Mouse (Mus musculus) stomach, embryonic 16.5 days (tissue): ENCODE measurements around the gene Fance. TPM values are rescaled to one million over a fixed set of nuclear protein-coding genes. Genes with fewer than 3 reads are reported as not detected.

Source experiments
- ATAC-seq: fragments of 200-750 bp; cut with Nextera tagmentation; 2 replicates; pipeline ENCODE4 v1.8.0; 2017; ENCODE audit warnings: moderate number of reproducible peaks, moderate TSS enrichment; ENCODE audit not compliant: insufficient read depth, low FRiP score
- H3K27ac ChIP-seq: fragments of 300-500 bp; sonication (generic); 2 replicates; pipeline ENCODE4 v1.5.1; 2014; ENCODE audit warnings: low read length
- H3K27me3 ChIP-seq: fragments of 300-500 bp; sonication (generic); 2 replicates; pipeline ENCODE4 v1.6.1; 2014; ENCODE audit warnings: low read length, control low read depth, mixed read lengths; ENCODE audit not compliant: control insufficient read depth, insufficient read depth
- H3K36me3 ChIP-seq: fragments of 300-500 bp; sonication (generic); 2 replicates; pipeline ENCODE4 v1.6.1; 2014; ENCODE audit warnings: low read length; ENCODE audit not compliant: control insufficient read depth, insufficient read depth
- H3K4me1 ChIP-seq: fragments of 300-500 bp; sonication (generic); 2 replicates; pipeline ENCODE4 v1.6.1; 2014; ENCODE audit warnings: low read length, control low read depth, mixed read lengths; ENCODE audit not compliant: control insufficient read depth, insufficient read depth
- H3K4me2 ChIP-seq: fragments of 300-500 bp; sonication (generic); 2 replicates; pipeline ENCODE4 v1.6.1; 2014; ENCODE audit warnings: low read depth, low read length, mixed read lengths
- H3K4me3 ChIP-seq: fragments of 300-500 bp; sonication (generic); replicated peaks from 2 replicates; pipeline ENCODE4 v1.5.1; 2014; ENCODE audit warnings: mild to moderate bottlenecking, low read length
- H3K9ac ChIP-seq: fragments of 300-500 bp; sonication (generic); 2 replicates; pipeline ENCODE4 v1.6.1; 2014; ENCODE audit warnings: low read length
- H3K9me3 ChIP-seq: fragments of 300-500 bp; sonication (generic); replicated peaks from 2 replicates; pipeline ENCODE4 v1.6.1; 2016; ENCODE audit warnings: low read length, control low read depth; ENCODE audit not compliant: control insufficient read depth
- WGBS: fragments of 180-500 bp; shearing (Covaris S2); extraction: QIAGEN DNeasy Blood & Tissue Kit; methylation state at CpG from one replicate; pipeline ENCODE4 v1.1.7; 2014; 5-methylcytosine and 5-hydroxymethylcytosine counted together
- polyA plus RNA-seq: library from polyadenylated mRNA; unstranded; fragments of >200 nt; fragmentation: Nextera tagmentation; extraction: Ambion mirVana; gene quantifications from 2 replicates; pipeline ENCODE4 v1.2.1, GENCODE M21; 2015

Gene Fance
- polyA plus RNA-seq, 1 experiment from 2014 or later, result 20.4 TPM

DNA sequence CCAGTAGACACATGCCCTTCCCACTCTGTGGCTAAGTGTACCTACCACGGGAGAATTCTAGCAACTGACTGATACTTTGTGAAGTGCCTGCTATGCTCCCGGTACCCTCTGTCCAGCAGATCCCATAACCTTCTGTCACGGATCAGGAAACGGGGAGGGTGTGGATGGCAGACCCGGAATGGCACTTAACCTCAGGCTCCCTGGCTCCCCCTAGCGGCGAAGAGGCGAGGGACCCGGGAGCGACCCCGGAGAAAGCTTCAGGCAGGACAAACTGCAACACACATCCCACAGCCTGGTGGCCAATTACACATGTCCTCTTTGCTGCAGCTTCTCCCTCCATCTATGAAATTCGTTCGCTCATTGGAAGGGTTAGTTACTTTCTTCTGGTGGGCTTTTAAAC is 55.1 kb downstream of the Fance start:
- no peaks in the 10 kb centered on the region for H3K36me3 ChIP-seq
- ATAC-seq, result no peak; the same call in 1 of the 2 replicates
- 5% methylated on average over 13 of the region's 13 CpGs for WGBS
- H3K9me3 ChIP-seq, result no peaks in the 10 kb centered on the region
- peaks cover 12% of the 10 kb centered on the region for H3K4me1 ChIP-seq
- H3K4me2 ChIP-seq, result no peak overlapping the region
- H3K4me3 ChIP-seq, result no peak overlapping the region
- peaks cover 16% of the 10 kb centered on the region for H3K27me3 ChIP-seq
- H3K27ac ChIP-seq, result no peak overlapping the region
- H3K9ac ChIP-seq, result no peak overlapping the region

DNA sequence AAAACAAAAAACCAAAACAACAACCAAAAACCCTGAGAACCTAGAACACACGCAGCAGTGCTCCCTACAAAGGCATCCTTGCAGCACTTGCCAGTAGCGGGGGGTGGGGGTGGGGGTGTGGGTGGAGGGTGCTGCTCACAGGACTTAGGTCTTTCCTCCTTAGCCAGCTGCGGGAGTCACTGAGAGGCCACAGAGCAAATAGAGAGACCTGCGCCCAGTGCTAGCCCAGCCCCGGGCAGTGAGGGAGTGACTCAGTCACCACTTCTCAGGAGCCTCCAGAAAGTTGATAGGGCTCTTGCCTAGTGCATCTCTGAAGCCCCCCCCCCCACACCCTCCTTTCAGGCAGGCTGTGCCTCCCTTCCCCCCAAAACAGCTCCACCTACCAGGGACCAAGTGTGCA is 55.7 kb downstream of the Fance start:
- 48% methylated on average over 5 of the region's 5 CpGs for WGBS
- Histone ChIP-seq H3K4me3 (no peak overlapping the region), H3K27ac (no peak overlapping the region), H3K9me3 (no peaks in the 10 kb centered on the region), H3K36me3 (no peaks in the 10 kb centered on the region), H3K27me3 (peaks cover 11% of the 10 kb centered on the region), H3K9ac (no peak overlapping the region), H3K4me2 (no peak overlapping the region), H3K4me1 (peaks cover 6% of the 10 kb centered on the region)
- ATAC-seq, result peak; percentile 41; the same call in 1 of the 2 replicates

DNA sequence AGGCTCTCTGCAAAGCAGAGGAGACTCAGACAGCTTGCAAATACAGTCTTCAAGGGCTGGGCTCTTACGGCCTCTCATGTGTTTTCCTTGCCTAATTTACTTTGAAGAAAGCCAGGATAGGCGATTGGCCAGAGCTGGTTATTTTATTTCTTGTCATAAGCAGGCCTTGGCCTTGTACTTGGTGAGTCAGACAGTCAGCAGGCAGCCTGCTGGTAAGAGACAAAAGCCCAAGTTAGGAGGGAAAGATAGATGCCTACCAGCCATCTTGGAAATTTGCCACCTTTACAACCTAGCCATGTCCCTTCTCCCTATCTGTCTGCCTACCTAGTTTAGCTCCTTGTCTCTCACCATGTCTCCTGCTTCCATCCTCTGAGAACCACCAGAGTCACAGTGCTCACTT is 58.0 kb downstream of the Fance start:
- no peak for ATAC-seq
- 47% methylated on average over 2 of the region's 2 CpGs for WGBS
- Histone ChIP-seq H3K4me3 (no peak overlapping the region), H3K27ac (no peak overlapping the region), H3K4me1 (no peaks in the 10 kb centered on the region), H3K4me2 (no peak overlapping the region), H3K27me3 (no peaks in the 10 kb centered on the region), H3K9ac (no peak overlapping the region), H3K36me3 (no peaks in the 10 kb centered on the region), H3K9me3 (no peaks in the 10 kb centered on the region)

DNA sequence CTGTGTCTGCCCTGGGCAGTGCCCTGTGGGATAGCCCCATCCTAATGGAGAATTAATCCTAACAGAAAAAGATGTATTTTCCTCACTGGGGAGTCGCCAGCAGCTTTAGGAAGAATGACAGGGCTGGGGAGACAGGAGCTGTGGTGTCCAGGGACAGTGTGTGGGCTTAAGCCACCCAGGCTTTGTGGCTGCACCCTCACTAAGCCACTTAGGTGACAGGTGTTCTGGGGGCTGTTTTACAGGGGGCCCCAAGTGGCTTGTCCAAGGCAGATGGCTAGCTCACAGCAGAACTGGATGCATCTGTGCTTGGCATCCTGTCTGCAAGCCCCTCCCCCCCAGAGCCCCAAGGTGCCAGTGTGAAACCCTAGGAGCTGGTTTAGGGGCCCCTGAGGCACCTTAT is 58.6 kb downstream of the Fance start:
- Histone ChIP-seq H3K9ac (no peak overlapping the region), H3K4me1 (no peaks in the 10 kb centered on the region), H3K27me3 (no peaks in the 10 kb centered on the region; the same call in 1 of the 2 replicates), H3K27ac (no peak overlapping the region), H3K36me3 (no peaks in the 10 kb centered on the region), H3K4me3 (no peak overlapping the region), H3K4me2 (no peak overlapping the region), H3K9me3 (no peaks in the 10 kb centered on the region)
- no peak for ATAC-seq
- 76% methylated on average over 1 of the region's 1 CpGs for WGBS

DNA sequence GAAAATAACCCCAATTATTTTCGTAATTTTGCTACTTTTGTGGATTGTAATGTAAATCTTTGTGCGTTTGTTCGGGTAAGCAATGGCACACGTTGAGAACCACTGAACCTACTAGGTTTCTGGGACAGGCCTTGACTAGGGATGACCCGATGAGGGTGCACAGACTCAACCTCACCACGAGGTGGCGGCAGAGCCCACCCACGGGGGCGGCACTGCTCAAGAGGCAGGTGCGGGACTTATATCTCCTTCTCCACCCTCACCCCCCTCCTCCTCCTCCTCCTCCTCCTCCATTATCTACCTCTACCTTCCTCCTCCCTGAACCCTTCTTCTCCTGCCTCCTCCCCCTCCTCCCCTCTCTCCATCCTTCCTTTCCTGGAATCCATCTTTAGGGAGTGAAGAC is 60.5 kb downstream of the Fance start:
- H3K9me3 ChIP-seq, result no peaks in the 10 kb centered on the region
- WGBS, result 22% methylated on average over 10 of the region's 10 CpGs
- H3K4me3 ChIP-seq, result no peak overlapping the region
- H3K36me3 ChIP-seq, result no peaks in the 10 kb centered on the region
- no peak overlapping the region for H3K4me2 ChIP-seq
- no peaks in the 10 kb centered on the region; the same call in 1 of the 2 replicates for H3K27me3 ChIP-seq
- no peak for ATAC-seq
- H3K27ac ChIP-seq, result no peak overlapping the region
- no peak overlapping the region for H3K9ac ChIP-seq
- H3K4me1 ChIP-seq, result no peaks in the 10 kb centered on the region

DNA sequence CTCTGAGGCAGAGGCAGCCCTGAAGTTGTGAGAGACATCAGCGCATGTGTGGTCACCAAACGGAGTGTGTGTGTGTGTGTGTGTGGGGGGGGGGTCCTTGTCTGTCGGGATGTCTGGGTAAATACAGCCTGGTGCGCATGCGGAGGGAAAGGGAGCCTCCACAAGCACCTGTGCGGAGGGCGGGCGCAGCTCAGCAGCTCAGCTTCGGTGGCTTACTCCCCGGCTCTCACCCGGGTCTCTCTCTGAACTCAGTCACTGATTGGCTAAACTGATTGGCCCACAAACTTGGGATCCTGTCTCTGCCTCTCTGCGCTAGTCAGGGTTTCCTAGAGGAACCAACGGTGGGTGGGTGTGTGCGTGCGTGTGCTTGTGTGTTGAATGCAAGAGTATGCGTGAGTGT is 61.2 kb downstream of the Fance start:
- WGBS, result 16% methylated on average over 16 of the region's 16 CpGs
- no peak for ATAC-seq

DNA sequence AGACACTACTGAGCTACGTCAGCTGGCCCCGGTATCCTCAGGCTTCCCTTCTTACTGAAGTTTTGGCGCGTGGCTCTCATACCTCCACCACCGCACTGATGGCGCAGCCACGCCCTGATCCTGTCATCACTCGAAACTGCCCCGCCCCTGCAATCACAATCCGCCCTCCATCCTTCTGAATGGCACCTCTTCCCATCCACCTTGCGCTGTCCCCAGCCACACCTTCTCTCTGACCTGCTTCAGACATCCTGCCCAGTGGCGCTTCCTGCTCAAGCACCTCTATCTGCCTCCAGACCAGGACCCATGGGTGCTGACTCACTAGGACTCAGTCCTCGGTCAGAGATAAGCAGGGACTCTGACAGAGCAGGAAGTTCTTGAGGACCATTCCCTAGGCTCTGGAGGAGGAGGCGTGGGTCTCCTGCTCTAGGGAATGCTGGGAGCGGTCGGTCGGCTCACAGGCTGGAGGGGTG is 62.3 kb downstream of the Fance start:
- WGBS, result 9% methylated on average over 17 of the region's 17 CpGs
- no peak overlapping the region for H3K27ac ChIP-seq
- no peaks in the 10 kb centered on the region for H3K9me3 ChIP-seq
- no peaks in the 10 kb centered on the region for H3K4me1 ChIP-seq
- 0 out of 2 replicates have a peak overlapping the region, but pooled peaks have one; percentile 3 for H3K4me2 ChIP-seq
- no peak overlapping the region for H3K9ac ChIP-seq
- H3K4me3 ChIP-seq, result no peak overlapping the region
- peak; percentile 51; the same call in 1 of the 2 replicates for ATAC-seq
- H3K36me3 ChIP-seq, result no peaks in the 10 kb centered on the region
- H3K27me3 ChIP-seq, result no peaks in the 10 kb centered on the region; the same call in 1 of the 2 replicates

More for the DNA sequence above, 61.2 kb downstream of the Fance start:
- Histone ChIP-seq H3K9me3 (no peaks in the 10 kb centered on the region), H3K27me3 (no peaks in the 10 kb centered on the region; the same call in 1 of the 2 replicates), H3K9ac (no peak overlapping the region), H3K4me2 (no peak overlapping the region), H3K27ac (no peak overlapping the region), H3K4me1 (no peaks in the 10 kb centered on the region), H3K4me3 (no peak overlapping the region), H3K36me3 (no peaks in the 10 kb centered on the region)

Other genes with a start within 250 kb of the Fance start
- 1.1 and 1.9 TPM in 2 replicates for gene Tcp11, start 232.9 kb upstream of the Fance start, polyA plus RNA-seq
- 1.3 and 2.5 TPM in 2 replicates for gene Scube3, start 171.4 kb upstream of the Fance start, polyA plus RNA-seq
- gene Zfp523, start 136.4 kb upstream of the Fance start, polyA plus RNA-seq, result 26.0 and 27.5 TPM in 2 replicates
- gene Def6, start 105.7 kb upstream of the Fance start, polyA plus RNA-seq, result 8.5 and 8.8 TPM in 2 replicates
- gene Ppard, start 80.8 kb upstream of the Fance start, polyA plus RNA-seq, result 2.8 and 3.0 TPM in 2 replicates
- 538 and 564 TPM in 2 replicates for gene Rpl10a, start 15.0 kb downstream of the Fance start, polyA plus RNA-seq
- 11.8 and 12.3 TPM in 2 replicates for gene Tead3, start 37.3 kb downstream of the Fance start, polyA plus RNA-seq
- 4.6 and 5.4 TPM in 2 replicates for gene Tulp1, start 51.7 kb downstream of the Fance start, polyA plus RNA-seq
- 25.5 and 27.1 TPM in 2 replicates for gene Fkbp5, start 204.0 kb downstream of the Fance start, polyA plus RNA-seq
- not detected in 2 replicates for gene Armc12, start 217.3 kb downstream of the Fance start, polyA plus RNA-seq
- gene Clpsl2, start 235.9 kb downstream of the Fance start, polyA plus RNA-seq, result not detected in 2 replicates
- gene Clps, start 247.2 kb downstream of the Fance start, polyA plus RNA-seq, result 3,124 and 3,837 TPM in 2 replicates